In the genomic region with DNA sequence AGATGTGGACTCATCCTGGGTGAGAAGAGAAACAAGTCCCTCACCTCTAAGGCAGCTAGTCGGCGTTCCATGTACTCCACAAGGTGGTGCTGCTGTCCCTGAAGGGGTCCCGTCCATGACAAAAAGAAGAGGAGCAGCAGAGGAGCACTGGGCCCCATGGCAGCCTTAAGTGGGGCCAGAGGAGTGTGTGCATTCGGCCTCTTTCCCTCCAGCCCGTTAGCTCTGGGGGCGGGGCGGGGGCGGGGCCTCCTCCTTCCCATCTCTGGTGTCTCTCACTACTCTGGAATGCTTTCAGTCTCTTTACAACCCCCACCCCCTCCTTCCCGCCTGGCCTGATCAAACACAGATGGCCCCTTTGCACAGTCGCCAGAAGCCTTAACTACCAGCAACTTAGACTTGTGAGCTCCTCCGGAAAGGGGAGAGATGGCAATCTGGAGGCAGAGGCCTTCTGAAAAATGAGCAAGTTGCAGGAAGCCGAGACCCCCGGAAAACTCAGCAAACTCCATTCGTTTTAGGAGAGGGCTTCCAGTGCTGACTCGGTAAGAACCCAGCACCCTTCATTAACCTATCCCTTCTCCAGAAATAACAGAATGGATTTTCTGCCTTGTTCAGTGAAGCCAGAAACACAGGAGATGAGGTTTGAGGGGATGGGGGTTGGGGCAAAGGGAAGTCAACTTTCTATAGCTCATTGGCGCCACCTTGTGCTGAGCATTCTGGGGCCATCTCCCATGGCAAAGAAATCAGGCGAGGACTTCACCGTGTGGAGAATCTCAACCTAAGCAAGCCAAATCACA, we compare ENCODE assay signal across 8 mouse cellular contexts. TPM values are rescaled to one million over a fixed set of nuclear protein-coding genes. Genes with fewer than 3 reads are reported as not detected.
DNase-seq lines count a peak whose midpoint lies in the region; ATAC-seq lines count a peak whose summit lies in the region.

A gene (minus strand): TSS at position 224 of the 794 bp plus-strand sequence.

- WGBS in heart, embryonic 11.5 days (ENCODE audit: insufficient replicate concordance): under 1% methylated on average over 18 of the region's 18 CpGs
- WGBS in kidney, embryonic 15.5 days: under 1% methylated on average over 18 of the region's 18 CpGs

- ATAC-seq in heart, embryonic 11.5 days (replicated peaks; ENCODE audit: insufficient number of reproducible peaks, low FRiP score, low TSS enrichment): peak; percentile 88
- peak; percentile 82 for ATAC-seq in kidney, embryonic 15.5 days (replicated peaks; ENCODE audit: low FRiP score)
- ATAC-seq in monocyte, adult 5-6 weeks (replicated peaks; ENCODE audit: insufficient number of reproducible peaks, low FRiP score, low TSS enrichment, poor library complexity, severe bottlenecking): peak; percentile 54; the same call in 1 of the 2 replicates

- H3K4me1 ChIP-seq in erythroblast, embryonic 14.5 days (ENCODE audit: control insufficient read depth): peaks cover 21% of the 10 kb centered on the region
- H3K4me1 ChIP-seq in heart, embryonic 11.5 days (ENCODE audit: control insufficient read depth, insufficient read depth, low read length): peaks cover 41% of the 10 kb centered on the region
- H3K4me1 ChIP-seq in kidney, embryonic 15.5 days: peaks cover 56% of the 10 kb centered on the region

- H3K36me3 ChIP-seq in erythroblast, embryonic 14.5 days (ENCODE audit: control insufficient read depth): peaks cover 85% of the 10 kb centered on the region
- peaks cover 4% of the 10 kb centered on the region; the same call in 1 of the 2 replicates for H3K36me3 ChIP-seq in heart, embryonic 11.5 days (ENCODE audit: control insufficient read depth, insufficient read depth, low read length)
- peaks cover 11% of the 10 kb centered on the region for H3K36me3 ChIP-seq in kidney, embryonic 15.5 days

- DNase-seq in CD4-positive, CD25-positive, alpha-beta regulatory T cell, adult 2 months (ENCODE audit: low read depth, low spot score): peak; percentile 91
- DNase-seq in brain, embryonic 18.5 days (ENCODE audit: low read depth, low spot score): peak; percentile 72
- DNase-seq in liver: peak; percentile 84
- peak; percentile 75 to 81 for DNase-seq in spleen, postnatal 36 days (ENCODE audit: low spot score in 2 of 2)

- peak within 1 kb of the TSS; percentile 69 for H3K9ac ChIP-seq in heart, embryonic 11.5 days (ENCODE audit: low read depth, low read length)
- peak within 1 kb of the TSS; percentile 40 for H3K9ac ChIP-seq in kidney, embryonic 15.5 days

- peak within 1 kb of the TSS; percentile 27 for H3K4me3 ChIP-seq in erythroblast, embryonic 14.5 days (replicated peaks)
- peak within 1 kb of the TSS; percentile 24 for H3K4me3 ChIP-seq in heart, embryonic 11.5 days (ENCODE audit: low read depth, low read length)
- H3K4me3 ChIP-seq in kidney, embryonic 15.5 days (replicated peaks): peak within 1 kb of the TSS; percentile 42

- H3K27me3 ChIP-seq in erythroblast, embryonic 14.5 days (ENCODE audit: control insufficient read depth): no peaks in the 10 kb centered on the region
- no peaks in the 10 kb centered on the region for H3K27me3 ChIP-seq in heart, embryonic 11.5 days (ENCODE audit: control insufficient read depth, insufficient read depth, low read length)
- H3K27me3 ChIP-seq in kidney, embryonic 15.5 days: no peaks in the 10 kb centered on the region

- peak within 1 kb of the TSS; percentile 68 for H3K4me2 ChIP-seq in heart, embryonic 11.5 days
- H3K4me2 ChIP-seq in kidney, embryonic 15.5 days: peak within 1 kb of the TSS; percentile 59

- no peaks in the 10 kb centered on the region for H3K9me3 ChIP-seq in erythroblast, embryonic 14.5 days (ENCODE audit: control insufficient read depth, low read length)
- H3K9me3 ChIP-seq in heart, embryonic 11.5 days (replicated peaks; ENCODE audit: control insufficient read depth, low read length): no peaks in the 10 kb centered on the region
- H3K9me3 ChIP-seq in kidney, embryonic 15.5 days (replicated peaks): no peaks in the 10 kb centered on the region

- peak within 1 kb of the TSS; percentile 97 for H3K27ac ChIP-seq in heart, embryonic 11.5 days (ENCODE audit: low read depth, low read length)
- H3K27ac ChIP-seq in kidney, embryonic 15.5 days: peak within 1 kb of the TSS; percentile 93

RNA-seq across cellular contexts. Expression of the gene that starts here (rescaled TPM):
- 0.05 and 0.07 TPM in 2 replicates for polyA plus RNA-seq in erythroblast, embryonic 14.5 days (2012)
- 21.8 and 22.4 TPM in 2 replicates for polyA plus RNA-seq in heart, embryonic 11.5 days (2014; fragmentation: Nextera tagmentation; extraction: Ambion mirVana)
- polyA plus RNA-seq in kidney, embryonic 15.5 days (2015; fragmentation: Nextera tagmentation; extraction: Ambion mirVana): 53.2 and 59.6 TPM in 2 replicates
- total RNA-seq in monocyte, adult 5-6 weeks (2017): 0.10 to 0.78 TPM (median 0.32 TPM) in 3 replicates

Comparison
In these comparisons a context has a peak if more than half of its experiments do, and no peak if none do; other contexts are left out.
1. Peak in every context shown above with its lines: DNase-seq, ATAC-seq, H3K4me3 ChIP-seq and H3K27ac ChIP-seq.
2. RNA of the gene that starts here (polyA plus RNA-seq): 53.2 to 59.6 TPM in kidney, embryonic 15.5 days and 21.8 to 22.4 TPM in heart, embryonic 11.5 days; 0.05 to 0.07 TPM in erythroblast, embryonic 14.5 days; every median in the first group is over 10 times any median in the second.
3. Peak in ATAC-seq in monocyte, adult 5-6 weeks; RNA of the gene not detected or under 1 TPM.